Mouse (Mus musculus) A20 (cell line): ENCODE measurements around the gene Arhgap31.
"Not testable (repeated sequence)": the region's sequence is repeated elsewhere in the genome, so short reads cannot be mapped to it uniquely, and the experiment has no call there.

Experiments
- DNase-seq: peaks from one replicate; pipeline ENCODE4 v3.0.0-alpha.2; 2011; ENCODE audit warnings: low read depth, low spot score

Arhgap31 gene

DNA sequence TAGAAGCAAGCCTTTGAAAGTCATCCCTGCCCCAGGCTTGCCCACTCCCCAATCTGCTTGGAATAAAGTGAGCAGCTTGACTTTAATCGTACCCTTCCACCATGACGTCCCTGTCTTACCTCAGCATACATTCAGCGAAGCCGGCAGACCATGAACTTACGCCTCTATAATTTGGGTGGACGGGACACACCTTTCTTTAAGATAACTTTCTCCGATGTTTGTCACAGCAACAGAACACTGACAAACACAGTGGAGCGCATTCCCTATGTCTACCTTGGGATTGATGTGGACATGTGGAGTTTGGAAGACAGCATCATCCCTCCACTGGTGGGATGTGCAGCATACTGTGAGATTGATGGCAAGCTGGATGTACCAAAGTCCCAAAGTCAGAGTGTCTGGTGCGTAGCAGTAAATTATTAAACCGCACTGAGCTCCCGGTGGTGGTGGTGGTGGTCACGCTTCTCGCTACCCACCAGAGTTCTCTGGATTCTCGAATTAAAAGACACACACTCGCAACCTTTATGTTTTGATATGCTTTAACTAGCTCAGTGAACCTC, 15.6 kb upstream of the Arhgap31 start:
- no peak for DNase-seq

DNA sequence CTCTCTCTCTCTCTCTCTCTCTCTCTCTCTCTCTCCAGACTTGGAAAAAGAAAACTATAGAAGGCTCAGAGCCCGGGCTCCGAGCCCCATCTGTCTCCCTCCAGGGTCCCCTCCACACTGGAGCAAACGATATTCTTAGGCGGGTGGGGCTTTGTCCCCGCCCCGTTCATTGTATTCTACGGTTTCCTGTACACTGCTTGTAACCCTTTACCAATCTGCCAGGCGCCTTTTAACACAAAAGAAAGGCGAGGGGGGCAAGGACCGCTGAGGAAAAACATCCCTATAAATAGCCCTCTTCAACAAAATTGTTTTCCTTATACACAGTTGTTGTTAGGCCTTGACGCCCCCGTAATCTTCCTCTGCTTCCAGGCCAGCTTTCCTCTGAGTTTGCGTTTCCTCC, 11.9 kb upstream of the Arhgap31 start:
- no peak for DNase-seq

DNA sequence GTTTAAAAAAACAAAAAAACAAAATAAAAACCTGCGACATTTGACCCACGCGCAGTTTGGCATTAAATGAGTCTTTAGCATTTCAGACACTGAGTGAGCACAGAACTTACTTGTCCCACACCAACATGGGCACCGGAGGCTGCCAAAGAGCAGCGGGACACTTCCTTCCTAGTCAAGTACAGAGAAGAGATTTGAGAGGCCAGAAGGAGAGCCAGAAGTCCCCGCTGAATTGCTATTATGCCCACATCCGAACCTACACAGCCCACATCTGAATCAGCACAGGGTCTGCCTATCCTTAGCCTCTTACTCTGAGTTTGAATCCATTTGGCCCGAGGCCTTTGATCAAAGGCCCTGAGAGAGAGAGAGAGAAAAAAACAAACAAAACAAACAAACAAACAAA, 11.2 kb upstream of the Arhgap31 start:
- DNase-seq = no peak

DNA sequence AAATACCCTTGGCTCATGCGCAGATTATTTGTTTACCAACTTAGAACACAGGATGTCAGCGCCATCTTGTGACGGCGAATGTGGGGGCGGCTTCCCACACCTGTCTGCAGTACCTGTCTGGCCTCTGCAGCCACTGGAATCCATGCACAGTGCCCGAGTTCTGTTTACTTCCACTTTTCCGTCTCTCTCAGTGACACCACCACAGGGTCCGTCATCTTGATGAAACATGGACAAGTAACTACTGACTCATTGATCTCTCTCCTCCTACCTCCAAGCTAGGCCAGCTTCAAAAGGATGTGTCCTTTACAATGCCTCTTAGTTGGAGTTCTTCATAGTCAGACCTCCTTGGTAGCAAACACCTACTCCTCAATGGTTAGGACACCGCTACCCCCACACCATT, 8.3 kb upstream of the Arhgap31 start:
- no peak for DNase-seq

DNA sequence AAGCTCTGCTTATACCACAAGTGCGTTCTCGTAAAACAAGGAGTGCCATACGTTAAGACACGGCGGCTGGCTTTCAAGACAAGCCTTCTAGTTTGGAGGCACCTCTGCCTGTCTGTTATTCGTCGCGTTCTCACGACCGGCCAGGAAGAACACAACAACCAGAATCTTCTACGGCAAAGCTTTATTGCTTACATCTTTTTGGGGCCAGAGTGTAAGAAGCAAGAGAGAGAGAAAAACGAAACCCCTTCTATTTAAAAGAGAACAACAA, 1.1 kb upstream of the Arhgap31 start:
- not testable (repeated sequence) for DNase-seq

DNA sequence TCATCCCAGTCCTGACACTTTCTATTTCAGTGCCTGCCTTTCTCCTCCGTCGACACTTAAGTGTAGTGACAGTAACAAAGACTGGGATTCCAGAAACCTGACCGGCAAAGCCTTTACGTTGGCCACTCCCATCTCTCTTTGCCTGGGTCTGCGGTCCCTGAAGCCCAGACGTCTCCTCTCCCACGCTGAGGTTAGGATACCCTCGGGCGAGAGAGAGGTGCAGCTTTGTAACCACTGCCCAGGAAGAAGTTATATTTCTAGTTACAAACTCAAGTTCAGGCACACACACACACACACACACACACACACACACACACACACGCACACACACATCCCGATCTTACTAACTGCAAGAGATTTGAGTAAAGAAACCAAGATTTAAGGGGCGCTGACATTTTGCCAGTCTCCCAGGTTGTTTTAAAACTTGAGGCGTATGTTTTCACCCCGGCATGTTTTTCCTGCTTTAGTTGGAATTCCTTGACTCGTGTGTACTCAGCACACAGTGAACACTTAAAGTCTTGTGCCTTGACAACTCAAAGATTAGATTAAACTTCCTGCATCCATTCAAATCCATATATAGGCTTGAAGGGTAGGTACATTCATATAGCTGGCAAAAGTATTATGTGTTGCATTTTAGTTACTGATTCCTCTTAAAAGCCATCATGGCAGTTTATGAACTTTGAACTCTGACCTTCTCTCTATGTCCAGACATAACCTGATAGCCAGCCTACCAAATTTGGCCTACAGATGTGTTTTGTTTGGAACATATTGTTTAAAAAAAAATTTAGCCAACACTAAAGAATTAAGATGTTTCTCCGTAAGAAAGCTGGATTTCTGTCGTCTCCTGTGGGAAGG, 557 bp upstream of the Arhgap31 start:
- DNase-seq = no peak

DNA sequence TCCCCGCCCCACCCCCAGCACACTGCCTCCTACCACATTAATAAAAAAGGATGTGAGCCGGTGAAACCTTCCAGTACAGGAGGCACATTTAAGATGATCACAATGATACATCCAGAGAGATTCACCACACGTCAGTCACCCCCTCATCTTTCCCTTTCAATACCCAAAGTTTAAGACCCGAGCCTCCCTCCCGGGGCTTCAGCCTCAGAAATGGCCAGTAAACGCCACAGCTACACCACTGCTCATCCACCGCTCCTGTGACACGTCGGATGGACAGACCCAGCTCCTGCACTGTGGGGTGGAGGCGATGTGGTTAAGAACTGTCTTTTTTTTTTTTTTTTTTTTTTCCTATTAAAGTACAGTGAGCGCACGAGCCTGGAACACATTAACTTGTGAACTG, 969 bp downstream of the Arhgap31 start:
- no peak for DNase-seq

DNA sequence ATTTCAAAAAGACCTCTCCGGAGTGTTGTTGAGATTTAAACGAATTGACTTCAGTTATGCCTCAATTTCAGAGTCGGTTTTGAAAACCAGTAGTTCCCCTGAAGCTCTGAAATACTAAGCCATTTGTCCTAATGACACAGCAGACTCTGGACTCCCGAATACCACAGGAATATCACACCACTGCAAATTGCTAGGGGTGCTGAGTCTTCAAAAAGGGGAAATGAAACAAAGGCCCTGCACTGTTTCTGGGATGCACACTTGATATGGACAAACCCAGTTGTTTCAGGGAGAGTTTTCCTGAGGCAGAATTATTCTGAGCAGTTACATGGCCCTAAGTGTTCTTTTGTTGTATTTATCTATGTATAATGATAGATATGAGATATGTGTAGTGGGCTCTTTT, 1.8 kb downstream of the Arhgap31 start:
- DNase-seq = peak; percentile 24

DNA sequence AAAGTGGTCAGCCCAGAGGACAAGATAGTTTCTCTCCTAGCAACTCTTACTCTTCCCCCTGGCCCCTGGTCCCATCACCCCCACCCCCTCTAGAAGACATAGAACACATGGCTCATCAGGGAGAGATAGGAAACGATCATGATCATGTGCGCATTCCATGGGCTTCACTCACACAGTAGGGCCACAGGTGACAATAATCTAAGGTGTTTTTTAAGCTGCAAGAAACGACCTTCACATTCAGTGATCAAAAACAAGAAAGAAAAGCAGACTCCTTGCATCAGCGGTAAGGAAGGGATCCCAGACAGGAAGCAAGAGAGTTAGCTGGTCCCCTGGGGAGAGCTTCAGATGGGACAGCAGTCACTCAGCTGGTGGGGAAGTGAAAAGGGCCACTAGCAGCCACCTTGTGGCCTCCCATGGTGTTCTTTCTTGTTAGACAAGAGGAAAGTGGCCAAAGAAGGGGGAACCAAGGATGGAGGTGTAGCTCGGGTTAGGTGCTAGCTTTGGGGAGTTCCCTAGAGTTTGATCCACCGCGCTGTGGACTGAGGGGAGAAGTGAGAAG, 4.0 kb downstream of the Arhgap31 start:
- DNase-seq = peak; percentile 50

DNA sequence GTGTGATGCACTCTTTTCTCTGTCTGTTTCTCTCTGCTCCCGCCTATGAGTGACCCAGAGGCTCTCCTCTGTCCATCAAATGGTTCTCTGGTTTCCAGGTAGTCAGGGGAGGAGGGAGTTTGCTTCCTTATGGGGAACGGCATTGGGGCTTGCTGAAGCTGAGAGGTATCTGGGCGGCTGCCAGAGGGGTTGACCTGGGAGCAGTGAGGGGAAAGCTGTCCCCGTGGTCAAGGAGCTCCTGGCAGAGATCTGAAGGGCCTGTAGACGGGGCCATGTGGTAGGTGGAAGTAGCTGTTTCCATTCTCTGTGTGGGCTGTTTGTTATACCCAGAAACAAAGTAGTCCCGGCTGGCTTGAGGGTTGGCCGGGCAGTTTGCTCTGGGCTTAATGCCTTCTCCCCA, 6.3 kb downstream of the Arhgap31 start:
- no peak for DNase-seq

DNA sequence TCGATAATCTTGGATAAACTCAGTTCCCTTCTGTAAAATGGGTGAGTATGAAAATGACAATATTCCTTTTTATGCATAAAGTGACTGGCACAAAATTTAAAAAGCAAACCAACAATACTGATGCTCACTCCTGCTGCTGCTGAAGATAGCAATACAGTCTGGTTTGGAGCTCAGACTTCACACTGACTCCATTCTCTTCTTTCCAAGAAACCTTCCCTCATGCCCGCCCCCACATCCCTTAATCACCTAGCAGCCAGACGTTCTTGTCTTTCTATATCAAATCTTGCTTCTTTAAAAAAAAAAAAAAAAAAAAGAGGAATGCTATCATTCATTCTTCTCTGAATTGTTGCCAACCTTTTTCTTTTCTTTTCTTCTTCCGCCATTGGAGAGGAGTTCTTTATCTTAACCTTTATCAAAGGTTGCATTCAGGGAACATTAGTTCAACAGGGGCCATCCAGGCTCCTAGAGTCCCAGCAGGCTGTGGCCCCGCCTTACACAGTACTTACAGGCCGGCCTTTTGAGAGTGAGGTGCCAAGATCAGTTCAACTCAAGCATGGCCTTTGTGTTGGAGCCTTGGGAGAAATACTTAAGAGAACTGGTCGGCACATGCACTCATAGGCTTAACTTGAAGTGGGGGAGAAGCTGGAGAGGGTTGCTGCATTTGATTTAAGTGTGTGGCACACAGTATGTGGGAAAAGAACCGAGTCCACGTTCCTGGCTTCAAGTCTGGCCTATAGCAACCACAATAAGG, 7.4 kb downstream of the Arhgap31 start:
- no peak for DNase-seq

DNA sequence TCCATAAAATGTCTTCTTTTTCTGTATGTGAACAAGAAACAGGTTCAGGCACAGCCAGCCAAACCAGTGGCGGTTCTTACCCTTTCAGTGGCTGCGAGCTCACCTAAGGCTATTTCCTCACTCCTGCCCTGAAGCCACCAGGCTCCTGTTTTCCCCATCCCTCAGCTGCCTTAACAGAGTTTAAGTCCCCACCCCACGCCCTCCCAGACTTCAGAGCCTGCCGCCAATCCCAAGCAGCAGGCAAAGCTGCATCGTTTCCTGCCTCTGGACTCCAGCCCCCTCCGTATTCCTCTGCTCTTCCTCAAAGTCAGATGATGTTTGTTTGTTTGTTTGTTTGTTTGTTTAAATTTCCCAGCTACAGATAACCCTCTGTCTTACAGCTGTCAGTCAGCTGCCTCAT, 9.6 kb downstream of the Arhgap31 start:
- no peak for DNase-seq

DNA sequence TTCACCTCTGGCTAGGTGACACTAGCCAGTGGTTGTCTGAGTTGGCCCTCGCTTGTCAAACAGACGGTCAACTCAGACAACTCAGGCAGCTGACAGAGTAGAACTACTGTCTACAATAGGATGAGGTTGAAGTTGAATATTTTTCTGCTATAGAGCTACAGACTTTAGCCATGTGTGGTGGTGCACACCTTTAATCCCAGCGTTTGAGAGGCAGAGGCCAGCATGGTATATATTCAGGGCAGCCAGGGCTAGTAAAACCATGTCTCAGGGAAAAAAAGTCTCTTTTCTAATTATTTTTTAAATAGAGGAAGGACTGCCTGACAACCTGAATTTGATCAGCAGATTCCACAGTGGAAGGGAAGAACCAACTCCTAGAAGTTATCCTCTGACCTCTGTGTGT, 10.8 kb downstream of the Arhgap31 start:
- DNase-seq = no peak

DNA sequence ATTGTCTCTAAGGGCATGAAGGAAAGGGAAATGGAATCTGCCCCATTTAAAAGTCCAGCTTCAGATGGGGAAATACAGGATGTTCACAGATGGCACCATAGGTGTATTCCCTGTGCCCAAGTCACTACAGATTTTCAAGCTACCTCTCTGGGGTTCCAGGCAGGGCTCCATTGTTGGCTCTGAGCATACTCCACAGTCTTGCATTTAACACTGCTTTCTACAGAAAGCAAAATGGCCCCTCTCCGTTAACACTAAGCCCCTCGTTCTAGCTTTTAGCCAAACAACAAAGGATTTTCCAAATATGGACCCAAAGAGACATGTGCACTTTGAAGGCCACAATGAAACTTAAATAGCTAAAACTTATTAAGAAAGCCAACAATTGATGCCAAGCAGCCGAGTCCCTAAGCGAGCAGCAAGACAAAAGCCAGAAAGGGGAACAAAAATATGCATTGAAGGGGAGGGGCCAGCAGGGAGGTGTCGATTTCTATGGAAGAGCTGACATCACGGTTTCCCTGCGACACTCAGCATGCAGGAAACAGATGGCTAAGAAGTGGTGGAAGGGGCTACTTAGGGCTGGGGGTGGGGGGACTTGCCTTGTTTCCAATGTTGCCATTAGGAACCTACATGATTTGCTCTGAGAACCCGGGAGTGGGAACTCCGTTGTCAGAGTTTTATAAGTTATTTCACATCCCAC, 11.4 kb downstream of the Arhgap31 start:
- DNase-seq = no peak

DNA sequence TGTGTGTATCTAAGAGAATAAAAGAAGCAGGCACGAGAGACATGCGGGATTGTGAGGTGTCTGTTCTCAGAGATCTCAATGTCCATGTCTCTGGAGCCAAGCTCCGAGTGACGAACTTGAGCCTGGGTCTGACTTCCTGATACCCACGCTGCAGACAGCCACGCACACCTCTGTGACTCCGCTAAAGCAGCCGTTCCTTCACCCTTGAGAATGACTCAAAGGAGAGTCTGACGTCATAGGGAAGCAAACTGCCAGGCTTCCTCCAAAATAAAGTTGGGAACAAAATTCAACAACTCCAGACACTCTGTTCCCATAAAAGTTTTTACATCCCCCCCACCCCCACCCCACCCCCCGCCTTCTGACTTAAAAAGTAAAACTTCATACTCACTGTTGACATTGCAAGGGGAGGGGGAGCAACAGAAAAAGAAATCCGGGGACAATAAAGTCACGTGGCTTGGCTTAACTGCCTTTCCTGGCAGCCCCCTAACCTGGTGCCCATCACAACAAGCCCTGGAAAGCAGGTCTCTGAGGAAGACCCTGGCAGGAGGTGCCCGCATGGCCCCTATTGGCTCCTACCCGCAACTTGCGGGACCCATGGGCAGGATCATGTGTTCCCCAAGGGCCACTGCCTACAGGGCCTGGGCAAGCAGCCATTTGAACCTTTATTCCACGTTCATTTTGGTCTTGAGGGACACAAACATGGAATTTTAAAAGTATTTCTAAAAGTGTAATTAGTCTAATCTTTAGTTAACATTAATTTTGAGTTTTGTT, 12.5 kb downstream of the Arhgap31 start:
- DNase-seq = no peak

DNA sequence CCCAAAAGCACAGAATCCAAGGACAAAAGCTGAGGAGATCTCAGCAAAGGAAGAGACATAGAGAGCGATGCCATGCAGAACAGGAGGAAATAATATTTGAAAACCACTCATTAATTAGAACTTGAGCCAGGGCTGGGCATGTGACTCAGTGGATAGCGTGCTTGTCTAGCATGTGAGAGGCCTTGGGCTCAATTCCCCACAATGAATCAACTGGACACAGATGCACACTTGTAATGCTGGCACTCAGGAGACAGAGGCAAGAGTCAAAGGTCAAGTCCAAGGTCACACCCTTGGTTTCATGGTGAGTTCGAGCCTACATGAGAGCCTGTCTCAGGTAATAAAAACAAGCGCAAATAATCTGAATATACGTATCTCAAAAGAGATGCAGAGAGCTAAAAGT, 15.5 kb downstream of the Arhgap31 start:
- no peak for DNase-seq

DNA sequence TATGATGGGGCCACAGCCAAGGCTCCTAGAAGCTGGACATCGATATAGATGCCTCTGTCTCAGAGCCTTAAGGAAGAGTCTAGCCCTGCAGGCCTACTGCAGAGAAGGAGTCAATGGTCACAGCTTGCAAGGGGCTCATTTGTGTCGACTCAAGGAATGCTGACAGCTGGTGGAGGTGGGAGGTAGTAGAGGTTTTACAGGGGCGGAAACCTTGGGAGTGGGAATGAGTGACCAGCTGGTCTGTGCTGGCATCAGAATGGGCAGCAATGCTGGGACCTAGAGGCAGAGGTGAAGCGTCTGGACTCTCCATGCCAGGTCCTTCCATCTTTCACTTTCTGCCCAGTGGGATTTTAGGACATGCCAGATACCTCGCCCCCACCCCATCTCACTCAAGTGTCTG, 17.5 kb downstream of the Arhgap31 start:
- no peak for DNase-seq

DNA sequence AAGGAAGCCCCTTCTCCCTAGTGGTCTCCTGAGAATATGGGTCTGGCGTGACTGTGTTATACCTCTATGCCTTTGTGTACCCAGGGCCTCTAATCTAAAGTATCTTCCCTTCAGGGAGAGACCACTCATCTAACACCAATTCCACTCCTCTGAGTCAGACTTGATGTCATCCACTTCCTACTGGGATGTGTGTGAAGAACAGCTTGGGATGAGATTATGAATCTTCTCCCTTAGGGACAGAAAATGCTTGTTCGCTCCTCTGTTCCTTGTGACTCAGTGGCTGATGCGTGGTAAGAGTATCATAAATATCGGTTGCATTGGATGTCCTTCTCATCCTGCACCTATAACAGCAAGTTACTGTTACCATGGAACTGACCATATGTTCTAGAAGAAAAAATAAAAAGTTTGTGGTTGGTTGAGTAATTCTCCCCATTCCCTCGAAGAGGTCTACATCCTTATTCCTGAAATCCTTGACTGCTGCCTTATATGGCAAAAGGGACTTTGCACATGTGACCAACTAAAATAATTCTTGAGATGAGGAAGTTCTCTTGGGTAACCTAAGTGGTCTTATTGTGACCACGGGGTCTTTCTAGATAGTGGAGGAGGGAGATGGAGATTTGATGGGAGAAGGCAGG, 18.1 kb downstream of the Arhgap31 start:
- DNase-seq = no peak

DNA sequence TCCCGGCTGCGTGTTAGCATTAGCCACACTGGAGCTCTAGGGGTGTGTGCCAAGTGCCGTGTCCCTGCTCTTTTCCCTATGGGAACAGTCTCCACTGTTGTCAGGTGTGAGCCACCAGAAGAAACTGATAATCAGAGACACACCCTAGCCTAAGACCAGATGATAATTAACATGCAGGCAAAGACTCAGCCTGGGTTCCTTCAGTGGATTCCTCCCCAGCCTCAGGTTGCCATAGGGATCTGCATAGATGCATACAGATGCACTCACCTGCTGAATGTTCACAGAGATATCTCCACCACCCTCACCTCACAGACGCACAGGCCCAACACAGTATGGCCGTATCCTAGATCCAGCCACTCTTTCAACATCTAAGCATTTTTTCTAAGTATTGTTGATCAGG, 22.6 kb downstream of the Arhgap31 start:
- DNase-seq = no peak

DNA sequence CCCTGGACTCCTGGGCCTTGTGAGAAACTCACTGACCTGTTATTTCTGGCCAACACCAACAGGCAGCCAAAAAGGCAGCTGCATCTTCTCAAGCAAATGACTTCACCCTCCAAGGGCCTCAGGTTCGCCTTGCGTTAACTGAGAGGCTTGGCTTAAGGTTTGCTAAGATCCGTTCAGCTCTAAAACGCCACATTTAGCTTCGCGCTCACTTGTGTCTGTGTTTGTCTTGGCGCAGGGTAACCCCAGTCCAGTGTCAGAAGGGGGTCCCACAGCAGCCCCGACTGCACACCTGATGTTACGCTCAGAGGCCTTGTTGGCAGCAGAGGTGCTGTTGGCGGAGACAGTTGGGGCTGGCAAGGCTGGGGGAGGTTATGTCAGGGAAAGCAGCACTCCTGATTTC, 23.3 kb downstream of the Arhgap31 start:
- DNase-seq = no peak
